Mouse (Mus musculus): ENCODE results near the gene Wnt2.

- TF ChIP-seq CTCF (IDR thresholded peaks at IDR 0.05; ENCODE audit: extremely low read depth, insufficient read depth, low read length) (peak; percentile 18; the same call in 1 of the 2 replicates), POLR2A (IDR thresholded peaks at IDR 0.05; ENCODE audit: extremely low read depth, insufficient read depth, low read length) (no peak)
Measured at GRCm38 (mm10) chr6:18044299-18044698, 13.9 kb upstream of the Wnt2 start.

All from cortical plate, adult 2 months (tissue).